Mouse (Mus musculus) cerebellum, adult 18-20 months (tissue): Measurements from ENCODE around the gene Acmsd.
"Not testable (repeated sequence)": the region's sequence is repeated elsewhere in the genome, so short reads cannot be mapped to it uniquely, and the experiment has no call there.

Source experiments
- DNase-seq, 2 experiments: peaks; one replicate each; pipeline ENCODE4 v3.0.0; 2021

Gene Acmsd

DNA sequence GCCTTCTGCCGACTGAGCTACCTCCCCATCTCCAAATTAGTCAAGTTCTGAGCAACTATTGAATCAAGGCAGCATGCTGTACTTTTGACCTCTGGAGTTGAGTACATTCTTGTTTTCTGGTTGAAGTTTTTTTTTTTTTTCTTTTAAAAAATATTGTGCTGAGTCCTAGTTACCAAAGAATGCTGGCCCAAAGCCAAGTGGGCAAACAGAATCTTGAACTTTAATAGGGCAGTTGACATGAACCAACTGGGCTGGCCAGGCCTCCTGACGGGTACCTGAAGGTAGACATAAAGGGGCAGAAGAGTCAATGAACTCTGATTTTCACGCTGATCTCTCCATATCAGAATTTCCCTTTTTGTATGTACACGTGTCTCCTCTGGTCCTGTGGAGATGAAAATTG is at the start of gene Acmsd:
Gene Acmsd (plus strand): TSS at position 318 of the 400 bp plus-strand sequence.
- no peak for DNase-seq

DNA sequence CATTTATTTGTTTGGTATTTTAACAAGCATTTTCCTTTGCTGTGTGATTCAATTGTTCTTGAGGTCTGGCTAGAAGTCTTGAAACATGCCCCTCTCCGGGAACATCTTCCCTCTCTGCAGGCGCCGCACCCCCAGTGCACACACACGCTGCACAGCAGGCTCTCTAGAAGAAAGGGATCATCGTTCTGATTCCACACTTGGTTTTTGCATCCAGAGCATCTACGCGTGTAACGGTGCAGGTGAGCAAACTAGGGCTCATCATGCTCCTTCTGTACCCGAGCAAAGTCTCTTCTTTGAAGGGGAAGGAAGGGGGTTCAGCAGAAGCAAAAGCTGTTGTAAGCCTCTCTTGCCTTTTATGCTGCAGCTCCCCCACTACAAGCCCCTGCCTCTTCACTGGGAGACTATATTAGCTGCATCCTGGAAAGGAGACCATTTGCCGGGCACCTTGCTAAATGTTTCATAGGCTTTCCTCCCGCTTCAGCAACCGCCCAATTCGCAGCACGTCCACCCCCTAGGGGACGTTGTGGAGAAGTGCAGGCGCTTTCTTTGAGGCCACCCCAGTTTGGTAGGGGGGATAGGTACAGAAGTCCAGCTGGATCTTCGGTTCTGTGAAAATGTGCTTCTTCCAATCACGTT is 49.6 kb upstream of the Acmsd start, which contains the start of gene Tmem163:
Gene Tmem163 (minus strand): TSS at position 51 of the 636 bp plus-strand sequence.
- peak; percentile 75 to 82 for DNase-seq

DNA sequence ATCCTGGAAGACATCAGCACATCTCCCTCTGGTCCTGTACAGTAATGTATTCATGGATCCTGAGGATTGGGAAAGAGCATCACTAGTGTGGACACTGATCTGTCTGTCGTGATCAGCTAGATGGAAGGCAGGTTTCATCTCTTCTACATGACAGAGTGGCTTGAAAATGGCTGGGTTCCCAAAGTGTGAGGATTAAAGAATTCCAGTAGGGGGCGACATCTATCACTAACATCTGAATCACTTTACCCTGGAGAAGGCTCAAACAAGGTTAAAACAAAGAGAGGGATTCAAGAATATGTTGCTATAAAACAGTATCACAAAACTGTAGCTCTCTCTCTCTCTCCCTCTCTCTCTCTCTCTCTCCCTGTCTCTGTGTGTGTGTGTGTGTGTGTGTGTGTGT is 32.7 kb upstream of the Acmsd start:
- no peak for DNase-seq

DNA sequence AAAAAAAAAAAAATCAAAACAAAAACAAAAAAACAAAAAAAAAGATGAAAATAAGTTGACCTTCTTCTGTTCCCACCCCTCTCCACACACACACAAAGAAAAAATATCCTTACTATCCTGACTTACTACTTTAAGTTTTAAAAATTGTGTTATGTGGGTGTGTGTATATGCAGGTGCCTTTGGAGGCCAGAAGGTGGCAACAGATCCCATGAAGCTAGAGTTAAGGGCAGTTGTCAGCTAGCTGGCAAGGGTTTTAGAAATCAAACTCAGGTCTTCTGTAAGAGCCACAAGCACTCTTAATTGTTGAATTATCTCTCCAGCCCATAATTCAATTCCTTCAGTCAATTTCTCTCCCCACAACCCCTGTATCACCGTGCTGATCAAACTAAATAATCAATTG is 27.0 kb upstream of the Acmsd start:
- no peak for DNase-seq

DNA sequence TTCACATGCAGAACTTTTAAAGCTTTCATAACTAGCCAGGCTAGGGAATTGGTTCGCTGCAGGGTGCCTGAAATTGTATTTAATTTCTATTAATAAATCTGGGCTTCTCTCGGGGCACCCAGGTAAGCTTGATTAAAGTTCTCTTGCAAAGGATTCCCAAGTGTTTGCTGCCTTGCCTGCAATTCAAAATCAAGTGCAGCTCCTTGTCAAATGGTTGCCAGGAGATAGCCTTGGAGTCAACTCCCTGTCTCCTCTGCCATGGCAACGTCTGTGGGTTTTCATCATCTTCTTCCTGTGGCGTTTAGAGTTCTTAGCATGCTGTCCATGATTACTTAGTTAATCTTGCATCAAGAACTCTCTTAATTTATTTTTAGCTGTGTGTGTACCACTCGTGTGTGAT is 22.9 kb upstream of the Acmsd start:
- no peak for DNase-seq

DNA sequence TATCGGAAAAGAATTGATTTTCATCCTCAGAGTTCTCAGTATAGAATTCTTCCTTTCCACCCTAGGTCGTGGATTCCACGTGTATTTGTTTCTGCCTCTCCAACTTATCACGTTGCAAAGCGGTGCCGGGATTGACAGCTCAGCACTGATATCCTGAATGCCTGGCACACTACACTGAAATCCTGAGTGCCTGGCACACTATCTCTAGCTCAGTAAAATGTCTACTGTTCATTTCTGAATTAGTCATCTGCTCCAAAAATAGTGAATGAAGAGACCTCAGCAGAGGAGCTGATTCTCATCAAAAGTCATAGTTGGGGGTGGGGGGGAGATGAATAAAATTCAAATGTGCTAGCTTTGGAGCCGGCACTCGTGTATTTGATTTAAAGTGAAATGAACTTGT is 12.8 kb upstream of the Acmsd start:
- no peak for DNase-seq

DNA sequence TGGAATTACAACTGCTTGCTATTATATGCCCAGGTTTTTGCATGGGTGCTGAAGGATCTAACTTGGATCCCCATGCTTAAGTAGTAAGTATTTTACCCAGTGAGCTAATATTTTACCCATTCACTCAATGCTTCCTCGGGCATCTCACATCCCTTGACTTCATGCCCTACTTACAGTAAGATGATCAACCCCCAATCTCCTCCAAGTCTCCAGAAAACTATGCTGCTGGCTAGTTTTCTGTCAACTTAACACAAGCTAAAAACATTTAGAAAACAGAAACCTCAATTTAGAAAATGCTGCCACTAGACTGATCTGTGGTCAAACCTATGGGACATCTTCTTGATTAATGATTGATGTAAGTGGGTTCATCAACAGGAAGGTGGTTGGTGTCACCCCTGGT is 10.9 kb upstream of the Acmsd start:
- DNase-seq: no peak

DNA sequence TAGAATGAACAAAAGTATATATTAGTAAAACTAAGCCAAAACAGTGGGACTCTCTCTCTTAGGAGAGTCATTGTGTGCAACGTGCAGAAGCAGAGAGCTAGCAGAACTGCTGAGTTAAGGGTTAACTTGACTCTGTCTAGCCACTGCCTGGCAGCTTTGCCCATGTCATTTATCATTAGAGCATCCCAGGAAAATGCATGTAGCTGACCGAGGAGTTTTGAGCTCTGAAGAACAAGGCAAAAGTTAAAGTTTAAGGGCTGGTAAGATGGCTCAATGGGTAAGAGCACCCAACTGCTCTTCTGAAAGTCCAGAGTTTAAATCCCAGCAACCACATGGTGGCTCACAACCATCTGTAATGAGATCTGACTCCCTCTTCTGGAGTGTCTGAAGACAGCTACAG is 5.6 kb upstream of the Acmsd start:
- no peak for DNase-seq

DNA sequence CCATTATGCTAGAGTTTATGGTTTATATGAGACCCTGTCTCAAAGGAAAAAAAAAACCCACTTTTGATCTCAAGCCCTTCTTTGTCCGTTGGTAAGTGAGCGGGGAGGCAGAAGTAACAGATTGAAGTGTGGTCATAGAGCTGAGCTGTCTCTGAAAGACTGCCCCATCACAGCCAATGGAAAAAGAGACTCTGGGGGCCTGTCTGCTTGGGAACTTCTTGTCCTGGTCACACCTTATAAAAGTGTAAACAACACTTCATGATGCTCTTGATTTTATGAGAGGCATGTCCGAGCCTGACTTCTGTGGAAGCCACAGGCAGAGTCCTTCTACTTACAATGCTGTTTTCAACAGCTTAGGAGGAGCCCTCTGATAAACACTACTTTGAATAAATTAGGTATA is 1.9 kb downstream of the Acmsd start:
- no peak for DNase-seq

DNA sequence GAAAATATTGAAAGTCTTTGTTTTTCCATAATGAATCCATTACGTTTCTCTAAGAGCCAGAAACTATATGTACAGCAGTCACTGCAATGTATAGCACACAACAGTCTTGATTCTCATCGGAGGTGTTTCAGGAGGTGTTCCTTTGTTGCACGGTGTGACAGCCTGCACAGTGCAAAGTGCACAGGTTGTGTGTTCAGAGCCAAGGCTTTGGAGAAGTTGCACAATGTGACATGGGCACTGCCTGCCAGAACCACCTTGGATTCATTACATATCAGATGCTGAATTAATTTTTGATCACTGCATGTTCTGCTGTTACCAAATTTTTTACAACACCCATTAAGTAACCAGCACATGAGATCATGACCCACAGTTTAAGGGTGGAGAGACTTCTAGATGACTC is 3.2 kb downstream of the Acmsd start:
- DNase-seq: no peak

DNA sequence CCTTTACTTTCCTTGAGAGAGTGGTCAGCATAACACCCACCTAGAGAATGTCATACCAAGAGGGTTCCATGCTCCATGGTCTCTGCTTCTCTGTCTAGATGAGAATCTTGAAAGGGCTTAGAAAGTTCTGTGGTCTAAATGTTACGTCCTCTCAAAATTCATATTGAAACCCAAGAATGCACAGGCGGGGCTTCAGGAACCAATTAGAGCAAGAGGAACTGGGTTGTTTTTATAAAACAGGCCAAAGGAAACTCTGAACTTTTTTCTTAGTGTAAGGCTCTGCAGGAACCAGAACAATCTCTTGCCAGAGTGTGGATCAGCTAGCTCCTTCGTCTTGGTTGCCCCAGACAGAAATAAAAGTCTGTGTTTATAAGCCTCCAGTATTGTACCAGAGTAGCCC is 3.6 kb downstream of the Acmsd start:
- no peak for DNase-seq

DNA sequence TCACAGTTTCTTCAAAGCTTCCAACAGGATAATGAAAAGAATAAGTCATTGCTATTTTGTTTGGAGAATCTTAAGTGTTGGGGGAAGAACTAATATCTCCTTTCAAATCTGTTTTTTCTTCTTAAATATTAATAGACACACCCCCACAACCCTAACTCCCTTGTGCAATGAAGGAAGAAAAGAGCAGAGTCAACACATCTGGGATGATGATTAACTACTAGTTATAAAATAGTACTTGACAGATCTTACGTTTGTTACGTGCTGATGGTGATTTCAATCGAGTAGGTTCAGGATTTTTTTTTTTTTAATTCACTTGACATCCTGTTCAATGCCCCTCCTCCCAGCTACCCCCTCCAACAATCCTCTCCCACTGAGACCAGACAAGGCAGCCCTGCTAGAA is 6.1 kb downstream of the Acmsd start:
- no peak for DNase-seq

DNA sequence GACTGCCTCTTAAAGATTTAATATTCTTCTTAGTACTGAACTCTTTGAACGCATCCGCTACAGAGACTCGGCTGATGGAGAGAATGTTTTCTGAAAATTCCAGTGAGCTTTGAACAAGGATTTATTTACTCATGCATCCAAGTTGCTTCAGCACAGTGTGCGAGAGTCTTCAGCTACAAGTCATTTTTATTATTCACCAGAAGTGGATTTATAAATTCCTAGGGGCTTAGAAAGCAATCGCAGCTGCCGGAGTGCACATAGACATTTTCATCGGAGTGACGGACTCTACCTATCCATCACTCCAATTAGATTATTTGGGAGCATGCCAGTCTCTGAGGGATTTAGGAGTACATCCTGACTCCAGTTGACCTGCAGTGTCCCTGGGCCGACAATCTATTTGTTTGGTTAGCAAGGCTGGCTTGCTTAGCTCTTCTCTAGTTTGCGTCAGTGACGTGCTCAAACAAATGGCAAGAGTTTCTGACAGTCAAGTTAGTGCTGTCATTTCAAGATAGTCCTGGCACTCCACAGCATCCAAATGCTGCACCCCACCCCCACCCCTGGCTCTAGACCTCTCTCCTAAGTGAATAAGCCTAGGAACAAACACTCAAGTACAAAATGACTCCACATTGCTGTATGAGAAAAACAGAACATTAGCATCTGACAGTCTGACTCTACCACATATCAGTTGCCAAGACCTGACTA is 21.3 kb downstream of the Acmsd start:
- no peak for DNase-seq

DNA sequence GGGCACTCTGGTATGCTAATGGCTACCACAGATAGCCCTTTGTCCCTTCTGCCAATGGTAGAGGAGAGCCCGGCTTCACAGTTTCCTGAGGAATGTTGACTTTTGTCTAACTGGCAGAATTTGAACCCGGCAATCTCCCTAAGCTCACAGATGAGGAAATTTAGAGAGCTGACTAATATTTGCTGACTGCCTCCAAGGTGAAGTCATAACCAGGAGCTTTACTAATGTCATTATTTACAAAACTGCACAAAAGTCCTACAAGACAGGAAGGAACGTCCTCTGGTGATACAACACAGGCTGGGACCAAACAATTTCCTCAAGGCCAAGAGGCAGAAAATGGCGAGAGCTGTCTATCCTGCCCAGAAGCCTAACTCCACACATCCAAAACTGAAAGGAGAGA is 26.6 kb downstream of the Acmsd start:
- no peak for DNase-seq

DNA sequence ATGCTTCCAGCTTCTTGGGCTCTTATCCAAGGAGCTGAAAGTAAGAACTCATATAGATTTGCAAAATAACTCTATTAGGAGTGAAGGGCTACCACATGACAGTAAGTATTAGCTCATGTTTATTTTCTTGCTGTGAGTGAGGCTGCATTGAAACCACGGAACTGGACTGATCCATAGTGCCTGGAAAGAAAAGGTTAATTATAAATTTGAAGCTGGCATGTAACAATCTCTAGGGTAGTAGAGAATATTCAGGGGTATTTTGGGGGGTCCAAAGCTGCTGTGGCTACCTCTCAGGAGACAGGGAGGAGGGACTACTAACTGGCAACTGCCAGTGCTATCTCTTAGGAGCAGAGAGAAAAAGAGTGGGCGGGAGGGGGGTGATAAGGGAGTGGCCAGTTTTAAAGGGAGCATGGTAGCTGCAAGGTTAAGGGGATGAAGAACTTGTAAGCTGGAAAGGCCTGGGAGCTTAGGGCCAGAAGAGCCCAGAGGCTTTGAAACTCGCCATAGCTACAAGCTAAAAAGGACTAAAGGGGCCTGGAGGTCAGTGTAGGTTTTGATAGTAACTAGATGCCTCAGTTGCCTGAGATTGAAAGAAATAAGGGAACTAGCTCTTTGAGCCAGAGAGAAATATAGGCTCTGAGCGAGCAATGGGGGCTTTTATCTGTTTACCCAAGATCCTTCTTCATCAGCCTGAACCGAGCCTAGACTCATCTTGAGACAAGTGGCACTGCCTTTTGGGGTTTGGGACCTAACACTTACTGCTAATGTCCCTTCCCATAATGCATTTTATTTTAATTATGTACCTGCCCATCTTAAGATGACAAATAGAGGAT is 27.3 kb downstream of the Acmsd start:
- no peak for DNase-seq

DNA sequence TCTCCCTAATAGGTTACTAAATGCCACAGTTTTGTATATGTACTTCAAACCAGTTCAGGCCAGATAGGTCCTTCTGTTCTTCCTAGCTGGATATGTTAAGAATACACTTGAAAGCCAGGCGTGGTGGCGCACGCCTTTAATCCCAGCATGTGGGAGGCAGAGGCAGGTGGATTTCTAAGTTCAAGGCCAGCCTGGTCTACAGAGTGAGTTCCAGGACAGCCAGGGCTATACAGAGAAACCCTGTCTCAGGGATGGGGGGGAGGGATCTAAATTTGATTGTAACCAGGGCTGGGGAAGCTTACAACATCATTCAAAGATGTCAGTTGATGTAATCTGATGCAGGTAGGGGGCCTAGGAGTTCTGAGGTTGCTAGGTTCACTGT is 27.9 kb downstream of the Acmsd start:
- not testable (repeated sequence) for DNase-seq

DNA sequence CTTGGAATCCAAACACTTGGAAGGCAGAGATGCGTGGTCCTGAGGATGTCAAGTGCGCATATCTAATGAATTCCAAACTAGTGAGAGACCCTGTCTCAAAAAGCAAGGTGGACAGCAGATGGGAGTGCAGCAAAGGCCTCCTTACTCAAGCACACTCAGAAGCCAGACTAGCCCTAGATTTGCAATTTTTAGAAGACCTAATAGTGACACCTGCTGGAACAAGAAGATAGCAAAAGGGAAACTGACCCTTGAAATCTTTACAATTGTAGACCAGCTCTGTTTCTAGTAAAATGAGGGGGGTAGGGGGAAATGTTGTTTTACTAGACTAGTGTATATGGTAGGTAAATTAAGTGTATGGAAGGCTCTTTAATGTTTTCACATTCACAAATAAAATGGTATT is 36.3 kb downstream of the Acmsd start:
- DNase-seq: no peak

DNA sequence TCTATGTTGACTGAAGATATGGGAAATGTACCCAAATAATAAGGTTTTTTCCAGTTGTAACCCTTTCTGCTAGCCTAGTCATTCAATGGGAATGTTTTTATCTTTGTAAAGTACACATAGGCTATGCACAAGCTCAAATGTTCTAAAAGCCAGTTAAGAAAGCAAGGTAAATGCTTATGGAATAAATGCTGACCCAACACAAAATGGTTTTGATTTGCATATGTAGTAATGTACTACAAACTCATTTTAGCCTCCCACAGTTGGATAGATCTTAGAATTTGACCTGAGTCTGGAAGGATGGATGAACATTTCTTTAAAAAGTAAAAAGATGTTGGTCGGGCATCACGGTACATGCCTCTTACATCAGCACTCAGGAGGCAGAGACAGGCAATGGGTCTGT is 37.5 kb downstream of the Acmsd start:
- no peak for DNase-seq

DNA sequence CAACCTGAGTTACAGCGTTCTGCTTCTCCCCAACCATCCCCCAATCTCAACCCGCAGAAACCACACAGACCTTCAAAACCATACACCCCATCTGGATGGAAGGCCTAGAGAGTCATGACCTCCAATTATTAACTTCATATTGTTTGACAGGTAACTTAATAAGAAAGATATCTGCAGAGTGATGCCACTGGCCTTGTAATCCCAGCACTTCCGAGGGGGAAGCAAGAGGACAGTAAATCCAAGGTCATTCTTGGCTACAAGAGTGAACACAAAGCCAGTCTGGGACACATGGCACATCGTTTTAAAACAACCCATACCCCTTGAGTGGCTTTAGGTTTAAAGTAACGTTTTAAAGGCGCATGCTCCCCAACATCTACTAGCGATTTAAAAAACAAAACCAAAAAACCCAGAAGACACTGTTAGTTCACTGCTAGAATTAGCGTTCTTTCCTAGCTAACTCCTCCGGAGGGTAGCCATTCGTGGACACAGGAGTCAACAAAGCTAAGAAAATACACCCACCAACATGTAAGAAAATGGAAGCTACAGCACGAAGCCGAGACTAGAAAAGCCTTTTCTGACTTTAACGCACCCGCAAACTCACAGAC is 44.1 kb downstream of the Acmsd start:
- DNase-seq: peak in 1 of 2 experiments; percentile 8

DNA sequence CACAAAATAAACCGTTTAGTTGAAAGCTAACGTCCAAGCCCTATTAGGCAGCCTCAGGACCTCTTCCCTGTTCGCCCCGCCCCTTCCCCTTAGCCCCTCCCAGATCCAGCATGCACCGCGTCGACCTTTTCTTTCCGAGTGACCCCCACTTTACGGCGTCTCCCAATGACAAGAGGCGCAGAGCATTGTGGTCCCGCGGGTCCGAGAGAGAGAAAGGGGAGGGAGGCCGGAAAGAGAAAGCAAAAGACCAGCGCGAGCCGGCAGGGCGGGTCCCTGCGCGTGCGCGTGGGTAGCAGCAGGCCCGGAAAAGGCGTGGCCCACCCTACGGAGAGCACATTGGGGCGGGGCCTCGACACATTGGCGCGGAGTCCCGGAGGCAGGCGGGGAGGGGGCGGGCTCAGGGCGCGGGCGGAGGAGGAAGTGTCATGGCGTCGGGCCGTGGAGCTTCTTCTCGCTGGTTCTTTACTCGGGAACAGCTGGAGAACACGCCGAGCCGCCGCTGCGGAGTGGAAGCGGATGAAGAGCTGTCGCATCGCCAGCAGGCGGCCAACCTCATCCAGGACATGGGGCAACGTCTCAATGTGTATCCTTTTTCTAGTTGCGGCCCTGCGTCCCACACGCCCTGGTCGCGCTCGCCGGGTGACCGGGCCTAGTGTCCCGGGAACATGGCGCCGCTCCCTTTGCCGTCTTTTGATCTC is 44.7 kb downstream of the Acmsd start, which contains the start of gene Ccnt2:
Gene Ccnt2 (plus strand): TSS at position 362 of the 698 bp plus-strand sequence.
- DNase-seq: peak; percentile 98 to 99

DNA sequence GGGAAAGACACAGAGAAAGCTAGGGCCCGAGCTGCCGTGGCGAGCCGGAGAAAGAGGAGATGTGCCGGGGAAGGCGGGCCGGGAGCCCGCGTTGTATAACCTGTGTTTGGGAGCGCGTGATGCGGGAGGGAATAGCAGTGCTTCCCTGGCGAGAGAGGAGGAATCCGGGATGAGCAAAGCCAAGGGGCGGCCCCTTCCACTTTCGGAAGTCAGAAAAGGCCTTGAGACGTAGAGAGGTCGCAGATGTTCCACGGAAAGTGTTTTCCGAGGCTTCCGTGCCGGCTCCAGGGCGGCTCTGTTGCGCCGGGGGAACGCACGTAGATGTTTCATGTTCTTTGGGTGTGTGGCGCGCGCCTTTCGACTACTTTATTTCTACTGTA is 45.3 kb downstream of the Acmsd start:
- DNase-seq: peak in 1 of 2 experiments; percentile 64

DNA sequence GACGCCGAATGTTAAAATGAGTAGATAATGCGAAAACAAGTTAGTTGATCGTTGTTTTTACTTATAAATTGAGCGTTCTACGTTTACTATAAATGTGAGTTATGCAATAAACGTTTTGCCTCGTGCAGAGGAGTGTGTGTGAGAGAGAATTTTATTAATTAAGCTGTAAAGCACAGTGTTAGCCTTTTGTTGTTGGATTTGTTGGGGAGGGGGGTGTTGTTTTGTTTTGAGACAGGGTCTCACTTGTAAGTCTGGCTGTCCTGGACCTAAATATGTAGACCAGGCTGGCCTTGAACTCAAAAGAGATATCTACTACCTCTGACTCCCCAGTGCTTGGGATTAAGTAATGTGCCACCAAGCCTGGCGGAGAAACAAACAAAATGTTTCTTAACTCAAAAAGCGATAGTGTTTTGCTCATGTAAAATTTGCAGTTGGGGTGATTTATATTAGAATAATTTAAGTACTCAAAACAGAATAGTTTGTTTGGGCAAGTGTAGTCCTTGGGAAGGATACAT is 46.0 kb downstream of the Acmsd start:
- DNase-seq: no peak

DNA sequence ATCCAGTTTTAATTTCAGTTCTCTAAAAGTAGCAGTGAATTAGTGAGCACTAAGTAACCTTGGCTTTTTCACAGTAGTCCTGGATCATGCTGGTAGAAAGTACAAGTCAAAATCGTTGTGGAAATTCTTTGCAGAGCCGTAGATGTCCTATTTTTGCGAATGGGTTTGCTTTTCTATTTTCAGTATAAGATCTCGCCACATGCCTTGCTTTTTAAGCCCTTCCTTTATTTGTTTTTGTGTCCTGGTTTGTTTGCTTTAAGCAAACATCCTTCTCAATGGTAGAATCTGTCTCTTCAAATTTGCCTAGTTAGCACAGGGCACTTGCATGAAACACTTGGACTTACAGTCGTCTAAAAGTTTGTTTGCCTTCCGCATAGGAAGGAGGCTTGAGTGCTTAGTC is 47.0 kb downstream of the Acmsd start:
- DNase-seq: no peak
